Mouse (Mus musculus): ENCODE data around the gene Pacs1. TPM values are rescaled to one million over a fixed set of nuclear protein-coding genes. Genes with fewer than 3 reads are reported as not detected.
A peak's percentile ranks its signal among the peaks of the same experiment; 100 is the strongest.
"Not testable (repeated sequence)": the region's sequence is repeated elsewhere in the genome, so short reads cannot be mapped to it uniquely, and the experiment has no call there.

Pacs1 gene
- total RNA-seq, 1 experiment from 2014 or later: 17.3 TPM

DNA sequence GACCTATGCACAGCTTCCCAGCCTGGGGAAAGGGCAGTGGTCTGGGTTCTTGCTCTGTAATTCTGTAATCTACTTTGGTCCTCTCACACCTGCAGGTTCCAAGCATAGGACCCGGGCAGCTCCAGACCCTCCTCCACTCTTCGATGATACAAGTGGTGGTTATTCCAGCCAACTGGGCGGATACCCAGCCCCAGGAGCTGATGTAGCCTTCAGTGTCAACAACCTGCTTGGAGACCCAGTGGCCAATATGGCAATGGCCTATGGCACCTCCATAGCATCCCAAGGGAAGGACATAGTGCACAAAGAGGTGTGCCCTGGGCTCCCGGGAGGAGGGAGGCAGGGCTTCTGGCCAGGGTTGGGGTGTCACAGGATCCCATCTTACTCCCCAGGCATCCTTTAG is 183.6 kb downstream of the Pacs1 start:
- ATAC-seq (replicated peaks in 1 of 2; ENCODE audit: insufficient read depth in 1 of 2, low FRiP score in 2 of 2, low TSS enrichment in 1 of 2, low read depth in 1 of 2, poor library complexity in 2 of 2, severe bottlenecking in 2 of 2): no peak

DNA sequence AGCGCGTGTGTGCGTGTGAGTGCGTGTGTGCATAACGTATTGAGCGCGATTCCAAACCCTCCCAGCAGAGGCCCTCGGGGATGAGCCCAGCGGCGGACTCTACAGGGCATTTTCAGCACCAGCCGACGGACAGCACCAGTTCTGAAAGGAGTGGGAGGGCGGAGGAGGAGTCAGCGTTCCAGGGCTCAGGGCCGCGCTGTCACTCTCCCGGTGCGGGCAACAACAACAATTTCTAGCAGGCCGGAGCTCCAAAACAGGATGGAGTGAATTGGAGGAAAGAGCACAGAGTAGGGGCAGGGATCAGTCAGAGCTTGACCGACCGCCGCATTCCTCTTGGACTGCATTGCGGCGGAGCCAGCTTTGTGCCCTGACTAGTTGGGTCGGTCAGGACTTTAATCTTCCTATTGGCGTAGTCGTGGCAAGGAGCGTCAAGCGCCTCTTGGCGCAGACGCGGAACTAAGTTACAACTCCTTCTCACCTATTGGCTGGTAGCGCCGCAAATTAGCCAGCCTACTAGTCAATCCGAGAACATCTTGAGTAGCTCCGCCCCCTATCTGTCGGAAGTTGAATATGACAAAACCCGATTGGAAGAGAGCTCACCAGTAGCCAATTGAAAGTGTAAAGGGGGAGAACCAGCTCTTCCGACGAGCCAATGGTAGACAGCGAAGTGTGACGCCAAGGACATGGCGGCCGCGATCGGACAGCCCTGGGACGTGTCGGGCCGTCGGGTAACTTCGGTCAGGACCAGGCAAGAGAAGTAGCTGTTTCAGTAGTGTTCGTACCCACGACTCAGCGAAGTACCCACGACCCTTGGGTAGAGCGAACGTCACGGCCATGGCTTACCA is 184.8 kb downstream of the Pacs1 start, which contains the start of gene Yif1a:
TSS of gene Yif1a (plus strand) at position 655 of the 845 bp plus-strand sequence.
- peak; percentile 86 to 92 for ATAC-seq (replicated peaks in 1 of 2; ENCODE audit: insufficient read depth in 1 of 2, low FRiP score in 2 of 2, low TSS enrichment in 1 of 2, low read depth in 1 of 2, poor library complexity in 2 of 2, severe bottlenecking in 2 of 2)

DNA sequence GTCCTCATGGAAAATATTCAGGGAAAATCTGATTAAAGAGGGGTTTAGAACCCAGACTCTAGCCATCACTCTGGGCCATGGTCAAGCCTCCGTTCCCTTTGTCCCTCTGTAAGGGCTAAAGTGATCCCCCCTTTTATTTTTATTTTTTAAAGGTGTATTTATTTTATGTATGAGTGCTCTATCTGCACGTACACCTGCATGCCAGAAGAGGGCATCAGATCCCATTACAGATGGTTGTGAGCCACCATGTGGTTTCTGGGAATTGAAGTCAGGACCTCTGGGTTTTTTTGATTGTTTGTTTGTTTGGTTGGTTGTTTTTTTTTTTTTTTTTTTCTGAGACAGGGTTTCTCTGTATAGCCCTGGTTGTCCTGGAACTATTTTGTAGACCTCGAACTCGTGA is 186.4 kb downstream of the Pacs1 start:
- not testable (repeated sequence) for ATAC-seq (replicated peaks in 1 of 2; ENCODE audit: insufficient read depth in 1 of 2, low FRiP score in 2 of 2, low TSS enrichment in 1 of 2, low read depth in 1 of 2, poor library complexity in 2 of 2, severe bottlenecking in 2 of 2)

GRCm38 (mm10) chr19:5085145-5085863 is 187.6 kb downstream of the Pacs1 start, which contains the start of gene Tmem151a:
Gene Tmem151a (minus strand): TSS chr19:5085531.
- ATAC-seq (replicated peaks in 1 of 2; ENCODE audit: insufficient read depth in 1 of 2, low FRiP score in 2 of 2, low TSS enrichment in 1 of 2, low read depth in 1 of 2, poor library complexity in 2 of 2, severe bottlenecking in 2 of 2): no peak

GRCm38 (mm10) chr19:5084834-5085144 is 188.1 kb downstream of the Pacs1 start:
- no peak for ATAC-seq (replicated peaks in 1 of 2; ENCODE audit: insufficient read depth in 1 of 2, low FRiP score in 2 of 2, low TSS enrichment in 1 of 2, low read depth in 1 of 2, poor library complexity in 2 of 2, severe bottlenecking in 2 of 2)

- ATAC-seq (replicated peaks in 1 of 2; ENCODE audit: insufficient read depth in 1 of 2, low FRiP score in 2 of 2, low TSS enrichment in 1 of 2, low read depth in 1 of 2, poor library complexity in 2 of 2, severe bottlenecking in 2 of 2): no peak
Measured at GRCm38 (mm10) chr19:5083961-5084833, 188.7 kb downstream of the Pacs1 start.

Other genes starting within 250 kb of the Pacs1 start
- 2.3 and 5.3 TPM in 2 replicates for gene Slc29a2, start 249.3 kb downstream of the Pacs1 start, total RNA-seq (2017)
- gene B4gat1, start 234.3 kb downstream of the Pacs1 start, total RNA-seq (2017): not detected in 2 replicates
- 7.3 and 8.4 TPM in 2 replicates for gene AC124502.3, start 234.2 kb downstream of the Pacs1 start, total RNA-seq (2017)
- 23.3 and 29.5 TPM in 2 replicates for gene Brms1, start 231.8 kb downstream of the Pacs1 start, total RNA-seq (2017)
- gene Rin1, start 222.6 kb downstream of the Pacs1 start, total RNA-seq (2017): 0.69 TPM in 1 of 2 replicates, not detected in the other
- 0.31 and 0.74 TPM in 2 replicates for gene Cd248, start 205.0 kb downstream of the Pacs1 start, total RNA-seq (2017)
- not detected in 2 replicates for gene Tmem151a, start 187.6 kb downstream of the Pacs1 start, total RNA-seq (2017)
- gene Yif1a, start 184.6 kb downstream of the Pacs1 start, total RNA-seq (2017): 8.2 and 12.9 TPM in 2 replicates
- gene Cnih2, start 174.6 kb downstream of the Pacs1 start, total RNA-seq (2017): 0.35 TPM in 1 of 2 replicates, not detected in the other
- gene Rab1b, start 166.0 kb downstream of the Pacs1 start, total RNA-seq (2017): 70.4 and 70.9 TPM in 2 replicates
- 9.8 and 10.1 TPM in 2 replicates for gene Klc2, start 154.6 kb downstream of the Pacs1 start, total RNA-seq (2017)
- gene Sf3b2, start 22.3 kb upstream of the Pacs1 start, total RNA-seq (2017): 262 and 325 TPM in 2 replicates
- not detected in 2 replicates for gene Gal3st3, start 25.2 kb upstream of the Pacs1 start, total RNA-seq (2017)
- not detected in 2 replicates for gene Catsper1, start 62.6 kb upstream of the Pacs1 start, total RNA-seq (2017)
- gene Cst6, start 76.5 kb upstream of the Pacs1 start, total RNA-seq (2017): 0.45 TPM in 1 of 2 replicates, not detected in the other
- gene Eif1ad, start 93.6 kb upstream of the Pacs1 start, total RNA-seq (2017): 38.1 and 49.7 TPM in 2 replicates
- 43.0 and 51.5 TPM in 2 replicates for gene Banf1, start 94.0 kb upstream of the Pacs1 start, total RNA-seq (2017)
- 75.2 and 88.4 TPM in 2 replicates for gene Sart1, start 115.6 kb upstream of the Pacs1 start, total RNA-seq (2017)
- 0.30 TPM in 1 of 2 replicates, not detected in the other for gene Tsga10ip, start 129.4 kb upstream of the Pacs1 start, total RNA-seq (2017)
- 107 and 122 TPM in 2 replicates for gene Drap1, start 151.9 kb upstream of the Pacs1 start, total RNA-seq (2017)
- 14.3 and 15.6 TPM in 2 replicates for gene AI837181, start 152.0 kb upstream of the Pacs1 start, total RNA-seq (2017)
- 1.3 and 4.2 TPM in 2 replicates for gene Fosl1, start 174.4 kb upstream of the Pacs1 start, total RNA-seq (2017)
- 2.3 and 4.1 TPM in 2 replicates for gene Ccdc85b, start 184.8 kb upstream of the Pacs1 start, total RNA-seq (2017)
- 128 and 159 TPM in 2 replicates for gene Fibp, start 187.5 kb upstream of the Pacs1 start, total RNA-seq (2017)
- 8.1 and 20.7 TPM in 2 replicates for gene Ctsw, start 195.4 kb upstream of the Pacs1 start, total RNA-seq (2017)
- gene Efemp2, start 200.8 kb upstream of the Pacs1 start, total RNA-seq (2017): 1.2 TPM in 1 of 2 replicates, not detected in the other
- gene Mus81, start 215.3 kb upstream of the Pacs1 start, total RNA-seq (2017): 7.9 and 12.0 TPM in 2 replicates
- 878 and 953 TPM in 2 replicates for gene Cfl1, start 217.3 kb upstream of the Pacs1 start, total RNA-seq (2017)
- 0.69 and 2.8 TPM in 2 replicates for gene 1700020D05Rik, start 230.7 kb upstream of the Pacs1 start, total RNA-seq (2017)
- gene Snx32, start 237.4 kb upstream of the Pacs1 start, total RNA-seq (2017): 3.2 and 4.4 TPM in 2 replicates

Data from hematopoietic stem cell, adult 5-6 weeks (primary cell).